Mouse (Mus musculus): Measurements from ENCODE around the gene C87436.

The C87436 gene

DNA sequence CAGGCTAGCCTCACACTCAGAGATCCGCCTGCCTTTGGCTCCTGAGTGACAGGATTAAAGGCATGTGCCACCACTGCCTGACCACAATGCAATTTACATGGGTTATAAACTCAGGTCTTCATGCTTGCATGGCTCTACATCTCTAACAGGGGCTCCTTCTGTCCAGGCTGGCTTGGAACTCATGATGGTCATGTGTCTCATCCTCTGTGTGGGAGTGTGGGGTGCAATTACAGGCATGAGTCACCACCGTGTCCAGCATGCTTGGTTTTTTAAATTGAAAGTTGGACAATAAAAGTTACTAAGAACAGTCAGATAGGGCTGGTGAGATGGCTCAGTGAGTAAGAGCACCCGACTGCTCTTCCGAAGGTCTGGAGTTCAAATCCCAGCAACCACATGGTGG lies 75.1 kb downstream of the C87436 start:
- no peak for DNase-seq (ENCODE audit: low spot score)

DNA sequence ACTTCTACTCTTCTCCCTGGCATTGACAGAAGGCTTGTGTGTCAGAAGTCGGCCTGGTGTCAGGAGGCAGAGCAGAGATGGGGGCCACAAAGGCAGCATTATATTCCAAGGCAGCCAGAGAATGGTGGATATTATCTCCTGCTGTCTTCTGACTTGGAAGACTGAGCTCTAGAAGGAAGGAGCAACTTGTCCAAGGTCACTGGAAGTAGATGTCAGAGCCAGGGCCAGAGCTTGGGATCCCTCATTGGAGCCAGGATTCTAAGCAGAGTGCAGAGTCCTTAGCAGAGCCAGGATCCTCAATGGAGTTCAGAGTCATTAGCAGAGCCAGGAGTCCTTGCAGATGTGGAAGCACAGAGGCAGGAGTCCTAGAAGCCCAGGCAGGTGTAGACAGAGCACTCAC lies 77.8 kb downstream of the C87436 start:
- DNase-seq (ENCODE audit: low spot score) = no peak

DNA sequence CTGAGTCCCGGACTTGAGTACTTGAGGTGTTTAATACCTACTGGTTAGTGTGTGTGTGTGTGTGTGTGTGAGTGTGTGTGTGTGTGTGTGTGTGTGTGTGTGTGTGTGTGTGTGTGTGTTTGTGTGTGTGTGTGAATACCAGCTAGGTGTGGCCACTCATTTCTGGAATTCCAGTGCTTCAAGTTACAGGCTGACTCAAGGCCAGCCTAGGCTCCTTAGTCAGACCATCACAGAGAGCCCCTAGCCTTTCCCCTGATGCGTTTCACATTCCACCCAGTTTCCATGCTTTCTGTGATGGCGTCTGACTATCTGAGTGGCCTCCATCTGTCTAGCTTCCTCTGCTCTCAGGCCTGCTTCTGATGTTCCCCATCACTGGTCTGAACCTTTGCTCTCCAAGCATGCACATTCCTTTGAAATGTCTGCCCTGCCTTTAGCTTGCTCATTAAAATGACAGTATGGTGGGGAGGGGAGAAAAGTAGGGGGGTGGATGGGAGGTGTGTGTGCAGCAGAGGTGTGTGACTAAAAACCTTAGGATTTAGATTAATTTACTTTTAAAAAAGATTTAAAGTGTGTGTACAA lies 81.7 kb downstream of the C87436 start:
- DNase-seq (ENCODE audit: low spot score) = no peak

DNA sequence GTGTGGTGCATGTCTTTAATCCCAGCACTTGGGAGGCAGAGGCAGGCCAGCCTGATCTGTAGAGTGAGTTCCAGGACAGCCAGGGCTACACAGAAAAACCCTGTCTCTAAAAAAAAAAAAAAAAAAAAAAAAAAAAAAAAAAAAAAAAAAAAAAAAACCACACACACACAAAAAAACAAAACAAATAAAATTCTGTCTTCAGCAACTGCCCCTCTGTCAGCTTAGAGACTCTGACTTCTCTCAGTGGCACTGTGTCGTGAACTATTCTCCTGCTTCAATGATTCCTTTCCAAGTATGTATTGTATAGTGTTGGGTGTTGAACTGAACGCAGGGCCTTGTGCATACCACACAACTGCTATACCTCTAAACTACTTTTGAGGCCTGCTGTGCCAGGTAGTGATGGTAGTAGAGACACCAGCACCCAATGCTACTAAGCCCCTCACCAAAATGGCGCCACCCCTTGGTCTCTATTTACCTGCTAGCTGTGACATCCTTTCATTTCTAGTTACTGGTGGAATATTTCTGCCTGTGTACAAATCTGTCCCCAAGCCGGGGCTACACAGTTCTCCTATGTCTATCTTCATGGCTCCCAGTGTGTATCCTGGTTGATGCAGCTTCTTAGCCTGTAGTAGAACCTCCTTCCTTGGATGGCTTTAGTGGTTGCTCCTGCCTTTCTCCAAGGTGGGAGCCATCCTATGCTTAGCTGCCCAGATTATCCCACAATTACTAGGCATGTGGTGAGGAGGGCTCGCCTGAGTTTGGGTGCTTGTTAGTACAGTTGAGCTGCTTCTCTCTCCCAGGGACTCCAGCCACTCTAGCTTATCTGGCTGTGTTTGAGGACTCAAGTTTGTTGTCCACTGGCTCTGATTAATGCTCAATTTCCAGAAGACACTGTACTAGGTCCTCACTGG lies 84.1 kb downstream of the C87436 start:
- no peak for DNase-seq (ENCODE audit: low spot score)
